Mouse (Mus musculus) cerebellum, adult 2 months (tissue): ENCODE measurements at regions not wholly inside any gene's neighbourhood (a gene's known extent, or its start where the extent isn't known, plus 50 kb on each side); places are given as distances from the start of the nearest gene placed in this dataset.

Experiments
- DNase-seq, 2 experiments: peaks; one replicate each; pipeline ENCODE4 v3.0.0; 2021
- H3K27ac ChIP-seq: fragments of 200-500 bp; 2 replicates; pipeline ENCODE4 v1.5.1; 2012; ENCODE audit warnings: low read length, control low read depth, inconsistent platforms; ENCODE audit not compliant: insufficient read depth
- H3K27me3 ChIP-seq: fragments of 200-500 bp; 2 replicates; pipeline ENCODE4 v1.6.1; 2012; ENCODE audit warnings: inconsistent platforms, mild to moderate bottlenecking, low read length, moderate library complexity; ENCODE audit not compliant: control insufficient read depth, insufficient read depth
- H3K4me1 ChIP-seq: fragments of 200-500 bp; 2 replicates; pipeline ENCODE4 v1.6.1; 2011; ENCODE audit warnings: low read length; ENCODE audit not compliant: control insufficient read depth, insufficient read depth
- H3K4me3 ChIP-seq: fragments of 200-500 bp; replicated peaks from 2 replicates; pipeline ENCODE3; 2011; ENCODE audit warnings: mild to moderate bottlenecking, low read depth, low read length, control low read depth; ENCODE audit not compliant: insufficient read depth
- CTCF ChIP-seq: fragments of 200-500 bp; IDR thresholded peaks from 2 replicates; pipeline ENCODE4 v1.5.1; 2011; ENCODE audit warnings: low read depth, mild to moderate bottlenecking, control low read depth, low read length, moderate library complexity, borderline replicate concordance; ENCODE audit not compliant: insufficient read depth
- POLR2A ChIP-seq: fragments of 200-500 bp; IDR thresholded peaks from 2 replicates; pipeline ENCODE4 v1.6.1; 2011; ENCODE audit warnings: low read length, control low read depth, borderline replicate concordance; ENCODE audit not compliant: insufficient read depth
- WGBS: fragments of 180-500 bp; shearing (Covaris S2); methylation state at CpG from one replicate; pipeline ENCODE4 v1.1.7; 2018; 5-methylcytosine and 5-hydroxymethylcytosine counted together

- no peak overlapping the region for H3K4me3 ChIP-seq
- no peaks in the 10 kb centered on the region for H3K27me3 ChIP-seq
- DNase-seq = peak in 1 of 2 experiments; percentile 45
These were observed 265.8 kb upstream of the Cntnap2 start for GRCm38 (mm10) chr6:44793348-44793747.

DNA sequence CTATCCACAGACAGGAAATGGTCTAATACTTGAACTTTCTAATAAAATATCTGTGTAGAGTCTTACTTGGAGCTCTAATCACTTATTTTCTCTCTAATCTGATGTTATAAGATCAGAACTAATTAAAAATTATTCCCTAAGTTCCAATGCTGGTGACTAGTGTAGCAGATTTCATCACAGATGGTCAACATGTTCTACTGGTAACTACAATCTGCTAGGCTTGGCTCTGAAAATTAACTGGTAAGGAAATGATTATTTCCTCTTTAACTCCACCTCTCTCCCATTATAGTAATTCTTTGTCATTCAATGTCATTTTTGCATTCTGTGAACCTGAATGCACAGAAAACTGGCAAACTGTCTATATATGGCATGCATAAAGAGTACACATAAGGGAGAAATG, 243.8 kb upstream of the Cntnap2 start:
- H3K4me1 ChIP-seq = peaks cover 2% of the 10 kb centered on the region; the same call in 1 of the 2 replicates
- no peak for TF ChIP-seq POLR2A
- no peak for TF ChIP-seq CTCF
- H3K4me3 ChIP-seq = no peak overlapping the region
- DNase-seq = peak in 1 of 2 experiments; percentile 54
- no peaks in the 10 kb centered on the region for H3K27me3 ChIP-seq
- no peak overlapping the region for H3K27ac ChIP-seq

More at GRCm38 (mm10) chr6:44793348-44793747, 265.8 kb upstream of the Cntnap2 start:
- Histone ChIP-seq H3K4me1 (no peaks in the 10 kb centered on the region), H3K27ac (no peak overlapping the region)
- no peak for TF ChIP-seq POLR2A
- no peak for TF ChIP-seq CTCF

DNA sequence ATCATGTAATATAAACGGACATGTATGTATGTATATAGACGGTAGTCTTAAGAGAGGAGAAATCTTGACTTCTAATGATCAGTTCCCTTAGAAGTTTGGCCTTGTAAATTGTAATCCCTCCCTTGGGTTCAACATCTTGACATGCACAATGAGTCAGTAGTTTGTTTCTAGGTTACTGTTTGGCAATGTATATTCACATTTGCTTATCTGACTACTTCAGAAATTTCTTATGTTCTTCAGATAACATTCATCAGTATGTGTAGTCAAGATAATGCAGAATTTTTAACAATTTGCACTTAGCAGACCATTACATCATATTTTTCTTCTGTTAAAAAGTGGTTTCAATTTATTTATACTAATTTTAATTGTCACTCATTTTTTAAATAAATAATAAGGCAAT, 215.0 kb upstream of the Cntnap2 start:
- no peak overlapping the region for H3K27ac ChIP-seq
- H3K27me3 ChIP-seq = no peaks in the 10 kb centered on the region
- TF ChIP-seq POLR2A = no peak
- TF ChIP-seq CTCF = no peak
- no peak overlapping the region for H3K4me3 ChIP-seq
- 92% methylated on average over 2 of the region's 2 CpGs for WGBS
- no peak for DNase-seq
- H3K4me1 ChIP-seq = no peaks in the 10 kb centered on the region

DNA sequence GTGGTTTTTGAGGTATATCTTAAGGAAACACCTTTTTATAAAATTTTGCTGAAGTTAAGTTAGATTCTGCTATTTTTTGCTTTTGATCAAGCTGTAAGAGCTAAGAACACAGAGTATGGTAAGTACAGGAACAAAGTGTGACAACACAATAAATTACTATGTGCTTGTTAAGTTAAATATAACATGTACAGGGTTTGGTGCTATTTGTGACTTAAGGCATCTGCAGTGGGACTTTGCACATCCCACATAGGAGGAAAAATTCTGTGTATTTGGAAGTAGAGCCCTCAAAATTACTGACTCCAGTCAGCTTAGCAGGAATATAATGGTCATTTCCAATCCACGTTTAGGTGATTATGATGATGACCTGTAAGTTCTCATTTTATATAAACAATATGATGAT, 209.7 kb upstream of the Cntnap2 start:
- TF ChIP-seq CTCF (no peak), POLR2A (no peak)
- H3K27ac ChIP-seq = no peak overlapping the region
- DNase-seq = no peak
- 92% methylated on average over 1 of the region's 1 CpGs for WGBS
- H3K27me3 ChIP-seq = no peaks in the 10 kb centered on the region
- no peak overlapping the region for H3K4me3 ChIP-seq
- H3K4me1 ChIP-seq = no peaks in the 10 kb centered on the region

DNA sequence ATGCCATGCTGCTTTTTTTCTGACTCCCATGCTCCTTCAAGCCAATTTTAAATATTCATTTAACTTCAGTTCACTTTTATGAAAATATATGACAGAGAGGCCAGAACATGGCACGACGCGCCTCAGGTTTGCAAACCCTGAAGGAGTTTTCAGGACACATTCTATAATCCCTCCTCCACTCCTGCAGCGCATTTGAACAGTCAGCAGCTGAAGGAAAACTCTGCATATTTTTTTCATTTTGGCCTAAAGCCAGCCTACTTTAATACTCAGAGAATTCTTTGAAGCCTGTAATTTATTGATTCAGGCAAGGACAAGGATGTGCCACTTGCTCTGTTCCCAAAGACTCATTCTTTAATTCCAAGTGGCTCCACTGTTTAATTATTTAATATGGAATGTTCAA, 208.3 kb upstream of the Cntnap2 start:
- Histone ChIP-seq H3K27me3 (no peaks in the 10 kb centered on the region), H3K4me3 (no peak overlapping the region), H3K27ac (no peak overlapping the region), H3K4me1 (no peaks in the 10 kb centered on the region)
- TF ChIP-seq POLR2A (no peak), CTCF (no peak)
- WGBS = 78% methylated on average over 4 of the region's 4 CpGs
- no peak for DNase-seq

GRCm38 (mm10) chr6:44900249-44900648, 158.9 kb upstream of the Cntnap2 start:
- TF ChIP-seq CTCF (no peak), POLR2A (no peak)
- H3K27me3 ChIP-seq = no peaks in the 10 kb centered on the region
- DNase-seq = no peak
- H3K27ac ChIP-seq = no peak overlapping the region
- no peak overlapping the region for H3K4me3 ChIP-seq
- no peaks in the 10 kb centered on the region for H3K4me1 ChIP-seq
- 77% methylated on average over 2 of the region's 2 CpGs for WGBS
